Comparison of ENCODE assay signal across 8 mouse cellular contexts in genomic region chr12:110484824-110485584, GRCm38 (mm10). TPM values are rescaled to one million over a fixed set of nuclear protein-coding genes. Genes with fewer than 3 reads are reported as not detected.
DNase-seq lines count a peak whose midpoint lies in the region; ATAC-seq and TF ChIP-seq lines count a peak whose summit lies in the region.

No protein-coding gene starts in this region.

- ATAC-seq in heart, embryonic 15.5 days (replicated peaks; ENCODE audit: insufficient number of reproducible peaks, insufficient read depth, low FRiP score, low read depth), result 0 out of 2 replicates have a peak, but pooled peaks have one; percentile 2
- ATAC-seq in G1E (ENCODE audit: extremely low read depth, insufficient number of reproducible peaks, low FRiP score, poor library complexity, severe bottlenecking), result peak; percentile 35; the same call in 1 of the 2 replicates

- H3K4me3 ChIP-seq in heart, embryonic 15.5 days, result peak overlapping the region; percentile 70
- H3K4me3 ChIP-seq in G1E (ENCODE audit: low read depth, low read length), result peak overlapping the region; percentile 78
- H3K4me3 ChIP-seq in forebrain, embryonic 10.5 days, result peak overlapping the region; percentile 78
- peak overlapping the region; percentile 83 for H3K4me3 ChIP-seq in small intestine, adult 2 months (ENCODE audit: low read depth, low read length)

- TF ChIP-seq CTCF in G1E (IDR thresholded peaks at IDR 0.05; ENCODE audit: low read depth, low read length), result no peak
- TF ChIP-seq CTCF in small intestine, adult 2 months (IDR thresholded peaks at IDR 0.05; ENCODE audit: extremely low read depth, insufficient read length, insufficient replicate concordance, low read depth, low read length), result no peak

- no peaks in the 10 kb centered on the region for H3K9me3 ChIP-seq in heart, embryonic 15.5 days (replicated peaks)
- H3K9me3 ChIP-seq in G1E (replicated peaks), result peaks cover 4% of the 10 kb centered on the region
- no peaks in the 10 kb centered on the region; the same call in 1 of the 2 replicates for H3K9me3 ChIP-seq in forebrain, embryonic 10.5 days

- peak overlapping the region; percentile 98 for H3K27ac ChIP-seq in heart, embryonic 15.5 days
- peak overlapping the region; percentile 96 for H3K27ac ChIP-seq in forebrain, embryonic 10.5 days
- peak overlapping the region; percentile 75 for H3K27ac ChIP-seq in small intestine, adult 2 months (ENCODE audit: insufficient read depth, low read depth, low read length)

- TF ChIP-seq POLR2A in small intestine, adult 2 months (IDR thresholded peaks at IDR 0.05; ENCODE audit: low read depth, low read length), result no peak

- H3K36me3 ChIP-seq in heart, embryonic 15.5 days, result no peaks in the 10 kb centered on the region
- peaks cover 67% of the 10 kb centered on the region for H3K36me3 ChIP-seq in G1E (replicated peaks)
- peaks cover 26% of the 10 kb centered on the region for H3K36me3 ChIP-seq in forebrain, embryonic 10.5 days (replicated peaks)
- peaks cover 2% of the 10 kb centered on the region; the same call in 1 of the 2 replicates for H3K36me3 ChIP-seq in small intestine, adult 2 months (ENCODE audit: control insufficient read depth, insufficient read depth, low read length)

- no peaks in the 10 kb centered on the region for H3K27me3 ChIP-seq in heart, embryonic 15.5 days
- no peaks in the 10 kb centered on the region for H3K27me3 ChIP-seq in G1E (ENCODE audit: insufficient read depth, low read length)
- H3K27me3 ChIP-seq in forebrain, embryonic 10.5 days (ENCODE audit: poor library complexity, severe bottlenecking), result no peaks in the 10 kb centered on the region
- no peaks in the 10 kb centered on the region for H3K27me3 ChIP-seq in small intestine, adult 2 months (ENCODE audit: control insufficient read depth, insufficient read depth, low read length)

- H3K9ac ChIP-seq in heart, embryonic 15.5 days, result peak overlapping the region; percentile 76

- 2% methylated on average over 17 of the region's 17 CpGs for WGBS in heart, embryonic 15.5 days
- WGBS in forebrain, embryonic 10.5 days, result 3% methylated on average over 17 of the region's 17 CpGs
- 1% methylated on average over 17 of the region's 17 CpGs for WGBS in small intestine, adult 2 months

- no peak for DNase-seq in heart, postnatal 4 days
- peak; percentile 68 for DNase-seq in G1E (ENCODE audit: low spot score)
- DNase-seq in forebrain, embryonic 10.5 days (ENCODE audit: extremely low spot score, low spot score), result no peak
- DNase-seq in liver, result peak; percentile 73
- DNase-seq in left cerebral cortex, adult 11 months (ENCODE audit: low spot score), result no peak
- no peak for DNase-seq in right cerebral cortex, adult 2 months (ENCODE audit: low spot score in 2 of 2)

- peaks cover 47% of the 10 kb centered on the region for H3K4me1 ChIP-seq in heart, embryonic 15.5 days (replicated peaks)
- H3K4me1 ChIP-seq in G1E (ENCODE audit: insufficient read depth, low read depth, low read length), result peaks cover 59% of the 10 kb centered on the region
- peaks cover 36% of the 10 kb centered on the region for H3K4me1 ChIP-seq in forebrain, embryonic 10.5 days
- peaks cover 18% of the 10 kb centered on the region for H3K4me1 ChIP-seq in small intestine, adult 2 months (ENCODE audit: control insufficient read depth, insufficient read depth, insufficient read length, low read length)

- peak overlapping the region; percentile 71 for H3K4me2 ChIP-seq in heart, embryonic 15.5 days

RNA-seq across cellular contexts. Expression of gene Ppp2r5c, which starts 38.1 kb away (rescaled TPM):
- 117 and 124 TPM in 2 replicates for polyA plus RNA-seq in heart, embryonic 15.5 days (2015; fragmentation: Nextera tagmentation; extraction: Ambion mirVana)
- total RNA-seq in heart, postnatal 4 days (2021), result 100 to 1,000 TPM; 126 to 128 TPM
- total RNA-seq in G1E (2014; fragmentation: Nextera tagmentation) (174 and 192 TPM in 2 replicates), G1E (2017) (262 and 282 TPM in 2 replicates)
- 24.6 and 30.6 TPM in 2 replicates for polyA plus RNA-seq in G1E (2012)
- 135 and 138 TPM in 2 replicates for polyA plus RNA-seq in forebrain, embryonic 10.5 days (2016; fragmentation: Nextera tagmentation; extraction: Ambion mirVana)
- 12.3 and 19.3 TPM in 2 replicates for polyA plus RNA-seq in small intestine, adult 2 months (2012; rRNA removed)

Comparison
In these comparisons a context has a peak if more than half of its experiments do, and no peak if none do; other contexts are left out.
1. DNase-seq: peak in G1E (single experiment) and liver (single experiment); none in heart, postnatal 4 days (single experiment), forebrain, embryonic 10.5 days (single experiment), left cerebral cortex, adult 11 months (single experiment) and right cerebral cortex, adult 2 months (0 of 2).
2. Peak in every context shown above with its lines, with median percentiles within 50 percentile points of each other: H3K27ac ChIP-seq and H3K4me3 ChIP-seq.